Mouse (Mus musculus): ENCODE data around the gene Olfr330.
"Not testable (repeated sequence)": the region's sequence is repeated elsewhere in the genome, so short reads cannot be mapped to it uniquely, and the experiment has no call there.

GRCm38 (mm10) chr11:58518916-58519315, 15.7 kb downstream of the Olfr330 start:
- not testable (repeated sequence) for TF ChIP-seq CTCF (conservative IDR thresholded peaks at IDR 0.05; ENCODE audit: insufficient read depth, insufficient read length, low read depth, low read length); POLR2A (IDR thresholded peaks at IDR 0.05; ENCODE audit: low read depth, low read length)

All from kidney, adult 2 months (tissue).